Mouse (Mus musculus) cerebellum, adult 8-10 months (tissue): ENCODE measurements at regions not wholly inside any gene's neighbourhood (a gene's known extent, or its start where the extent isn't known, plus 50 kb on each side); places are given as distances from the start of the nearest gene placed in this dataset.
"Not testable (repeated sequence)": the region's sequence is repeated elsewhere in the genome, so short reads cannot be mapped to it uniquely, and the experiment has no call there.

Experiments
- DNase-seq: peaks from one replicate; pipeline ENCODE4 v3.0.0; 2022

DNA sequence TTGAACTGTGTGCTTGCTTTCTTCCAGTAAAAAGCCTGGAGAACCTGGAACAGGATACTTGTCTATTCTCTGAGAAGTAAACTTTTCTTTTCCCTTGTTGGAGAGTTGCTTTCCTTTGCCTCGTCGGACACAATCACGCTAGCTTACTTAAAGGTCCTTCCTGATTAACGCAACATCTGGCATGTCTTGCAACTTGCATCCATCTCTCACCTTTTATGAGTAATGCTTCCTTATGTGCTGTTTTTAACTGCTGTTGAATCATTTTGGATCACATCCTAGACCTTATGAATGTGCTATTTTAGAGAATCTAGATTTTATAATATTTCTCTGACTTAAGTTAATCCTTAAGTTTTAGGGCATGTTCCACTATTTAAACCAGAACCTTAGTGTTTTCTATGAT is 188.4 kb upstream of the Pcsk5 start:
- no peak for DNase-seq

DNA sequence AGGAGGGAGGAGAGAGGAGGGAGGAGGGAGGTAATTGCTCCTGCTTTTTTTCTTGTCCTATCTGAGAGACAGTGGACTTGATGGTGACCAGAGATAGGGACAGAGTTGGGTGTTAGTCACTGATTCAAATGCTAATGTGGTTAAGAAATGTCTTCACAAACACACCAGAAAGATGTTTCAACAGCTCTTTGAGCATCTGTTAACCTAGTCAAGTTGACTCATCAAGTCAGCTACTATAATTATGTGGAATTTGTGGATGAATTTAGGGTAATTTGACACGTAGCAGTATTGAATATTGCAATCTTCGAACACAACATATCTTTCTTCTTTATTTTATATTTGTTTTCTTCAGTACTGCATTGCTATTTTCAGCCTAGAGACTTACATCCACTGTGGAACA is 182.9 kb upstream of the Pcsk5 start:
- no peak for DNase-seq

DNA sequence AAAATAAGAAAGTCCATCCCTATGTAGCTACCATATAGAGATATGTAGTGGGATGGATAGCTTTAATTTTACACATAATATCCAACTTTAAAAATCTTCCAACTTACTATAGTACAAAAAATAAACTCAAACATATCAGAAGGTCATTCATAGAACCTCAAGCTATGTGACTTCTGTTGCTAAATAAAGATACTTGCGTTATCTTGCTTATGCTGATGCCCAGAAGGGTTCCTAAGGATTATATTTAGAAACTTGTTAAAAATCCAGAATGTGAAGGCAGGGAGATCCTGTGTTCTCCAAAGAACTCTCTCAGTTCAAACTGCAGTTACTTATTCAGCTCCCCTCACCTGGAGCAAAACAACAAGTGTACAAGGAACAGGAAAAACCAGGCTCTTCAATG is 177.9 kb upstream of the Pcsk5 start:
- DNase-seq, result no peak

DNA sequence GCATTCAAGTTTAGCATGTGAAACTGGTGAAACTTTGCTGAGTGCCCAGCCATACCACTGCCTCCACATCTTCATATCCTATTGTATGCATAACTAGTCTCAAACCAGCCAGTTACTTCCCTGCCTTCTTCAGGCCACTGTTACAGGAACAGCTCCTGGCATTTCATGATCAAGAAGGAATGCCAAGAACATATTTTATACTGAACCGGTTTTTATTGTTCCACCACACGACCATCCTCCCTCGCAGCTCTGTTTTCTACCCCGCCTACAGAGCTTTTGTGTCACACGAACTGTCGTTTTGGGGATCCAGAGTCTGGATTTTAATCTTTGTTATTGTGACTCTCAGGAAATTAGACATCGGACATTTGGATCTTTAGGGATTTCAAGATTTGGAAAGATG is 174.6 kb upstream of the Pcsk5 start:
- DNase-seq, result no peak

DNA sequence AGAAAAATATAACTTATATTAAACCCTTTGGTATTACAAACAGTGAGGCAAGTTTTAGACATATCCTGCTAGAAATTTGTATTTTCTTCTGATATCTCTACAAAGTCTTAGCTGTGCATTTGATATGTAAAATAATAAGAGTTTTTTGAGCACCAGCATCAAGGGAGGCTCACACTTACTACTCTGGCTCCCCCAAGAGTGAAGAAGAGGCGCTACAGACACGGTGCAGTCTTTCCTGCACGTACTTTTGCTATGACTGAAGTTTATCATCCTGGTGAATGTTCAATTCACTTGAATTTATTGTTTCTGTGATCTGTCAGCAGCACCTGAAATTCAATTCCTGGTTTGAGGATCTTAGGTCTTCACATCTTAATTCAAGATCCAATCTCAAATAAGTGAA is 160.1 kb upstream of the Pcsk5 start:
- no peak for DNase-seq

DNA sequence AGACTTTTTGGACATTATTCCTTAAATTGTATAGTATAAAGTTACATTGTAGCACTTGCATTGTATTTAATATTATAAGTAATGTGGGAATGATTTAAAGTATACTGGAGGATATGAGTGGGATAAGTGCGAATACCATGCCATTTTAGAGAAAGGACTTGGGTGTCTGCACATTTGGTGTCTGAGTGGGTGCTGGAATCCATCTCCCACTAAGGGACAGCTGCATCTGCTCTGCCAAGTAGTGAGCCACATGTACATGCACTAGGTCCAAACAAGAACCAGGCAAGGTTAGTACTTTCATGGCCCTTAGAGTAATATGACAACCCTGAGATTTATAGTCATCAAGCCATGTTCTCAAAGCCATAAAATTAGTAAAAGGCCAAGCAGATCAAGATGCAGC is 146.0 kb upstream of the Pcsk5 start:
- no peak for DNase-seq

DNA sequence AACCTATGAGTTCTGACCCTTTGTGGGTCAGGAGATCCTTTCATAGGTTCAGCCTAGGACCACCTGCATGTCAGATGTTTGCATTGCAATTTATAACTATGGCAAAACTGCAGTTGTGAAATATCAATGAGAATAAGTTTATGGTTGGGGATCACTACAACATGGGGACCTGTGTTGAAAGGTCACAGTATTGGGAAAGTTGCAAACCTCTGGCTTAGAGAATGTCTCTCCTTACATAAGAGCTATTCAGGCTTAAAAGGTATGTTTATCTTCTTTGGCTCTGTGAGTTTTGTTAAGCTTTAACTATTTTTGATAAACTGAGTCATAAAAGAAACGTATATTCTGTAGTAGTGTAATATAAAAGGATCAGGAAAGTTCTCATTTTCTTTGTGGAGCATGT is 128.1 kb upstream of the Pcsk5 start:
- DNase-seq, result no peak

DNA sequence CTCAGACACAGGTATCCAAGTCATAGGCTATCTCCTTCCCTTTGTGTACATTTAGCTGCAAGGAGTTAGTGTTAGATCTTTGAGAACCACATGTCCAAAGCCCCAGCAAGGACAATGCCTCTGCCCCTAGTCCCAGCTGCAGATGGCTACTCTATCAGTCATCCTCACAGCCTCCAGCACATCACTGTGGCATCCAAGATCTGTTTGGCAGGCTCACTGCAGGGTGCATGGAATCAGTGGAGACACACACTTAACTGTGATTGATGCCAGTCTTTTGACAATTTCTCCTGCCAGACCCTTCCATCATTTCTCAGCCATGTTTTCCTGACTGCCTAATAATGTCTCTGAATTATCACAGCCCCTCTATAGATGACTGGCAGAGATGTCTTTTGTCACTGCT is 121.0 kb upstream of the Pcsk5 start:
- no peak for DNase-seq

DNA sequence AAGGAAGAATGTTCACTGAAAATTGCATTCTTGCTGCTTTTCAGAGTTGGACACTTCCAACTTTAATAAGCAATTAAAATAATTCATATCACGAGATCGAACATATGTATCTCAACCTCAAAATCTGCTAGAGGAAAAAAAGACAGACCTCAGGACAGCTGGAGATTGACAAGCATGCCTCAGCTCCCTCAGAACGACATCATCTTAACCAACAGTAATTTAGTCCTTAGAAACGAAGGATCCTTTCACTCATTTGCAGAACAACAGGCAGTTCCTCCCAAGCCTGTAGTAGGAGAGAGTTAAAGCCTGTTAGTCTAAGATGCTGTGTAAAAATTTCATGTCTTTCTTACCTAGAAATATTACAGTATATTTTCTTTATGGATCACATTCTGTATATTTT is 95.2 kb upstream of the Pcsk5 start:
- DNase-seq, result no peak

DNA sequence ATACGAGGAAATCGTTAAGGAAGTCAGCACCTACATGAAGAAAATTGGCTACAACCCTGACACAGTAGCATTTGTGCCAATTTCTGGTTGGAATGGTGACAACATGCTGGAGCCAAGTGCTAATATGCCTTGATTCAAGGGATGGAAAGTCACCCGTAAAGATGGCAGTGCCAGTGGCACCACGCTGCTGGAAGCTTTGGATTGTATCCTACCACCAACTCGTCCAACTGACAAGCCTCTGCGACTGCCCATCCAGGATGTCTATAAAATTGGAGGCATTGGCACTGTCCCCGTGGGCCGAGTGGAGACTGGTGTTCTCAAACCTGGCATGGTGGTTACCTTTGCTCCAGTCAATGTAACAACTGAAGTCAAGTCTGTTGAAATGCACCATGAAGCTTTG is 89.7 kb upstream of the Pcsk5 start:
- not testable (repeated sequence) for DNase-seq

DNA sequence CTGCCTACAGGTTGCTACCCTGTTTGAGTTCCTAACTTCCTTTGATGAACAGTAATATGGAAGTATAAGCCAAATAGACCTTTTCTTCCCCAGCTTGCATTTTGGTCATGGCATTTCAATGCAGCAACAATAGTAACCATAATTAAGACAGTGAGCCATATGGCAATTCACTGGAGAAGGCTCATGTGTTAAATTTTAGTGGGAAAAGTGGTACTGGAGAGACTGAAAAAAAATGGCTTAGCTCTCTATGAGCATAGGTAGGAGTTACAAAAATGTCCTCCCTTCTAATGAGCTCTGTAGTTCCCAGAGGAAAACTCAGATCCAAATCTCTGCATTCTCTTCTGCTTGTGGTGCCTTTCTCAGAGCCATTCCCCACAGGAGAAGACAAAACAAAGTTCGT is 70.1 kb upstream of the Pcsk5 start:
- DNase-seq, result no peak

DNA sequence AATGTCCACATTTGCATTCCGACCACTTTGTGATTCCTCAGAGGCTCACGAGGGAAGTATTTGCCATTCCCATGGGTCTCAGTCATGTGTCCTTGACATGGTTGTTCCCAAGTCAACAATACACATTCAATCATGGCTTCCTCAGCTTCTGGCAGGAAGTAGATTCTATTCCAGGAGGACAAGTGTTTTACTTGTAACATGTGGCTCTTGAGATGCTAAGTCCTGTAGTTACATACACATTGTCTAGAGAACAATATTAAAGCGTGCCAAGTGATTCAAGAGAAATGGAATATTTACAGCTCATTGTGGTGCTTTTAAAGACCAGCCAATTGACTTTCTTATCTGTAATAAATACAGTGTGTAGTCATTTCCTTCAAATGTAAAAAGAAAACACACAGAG is 66.7 kb upstream of the Pcsk5 start:
- no peak for DNase-seq

DNA sequence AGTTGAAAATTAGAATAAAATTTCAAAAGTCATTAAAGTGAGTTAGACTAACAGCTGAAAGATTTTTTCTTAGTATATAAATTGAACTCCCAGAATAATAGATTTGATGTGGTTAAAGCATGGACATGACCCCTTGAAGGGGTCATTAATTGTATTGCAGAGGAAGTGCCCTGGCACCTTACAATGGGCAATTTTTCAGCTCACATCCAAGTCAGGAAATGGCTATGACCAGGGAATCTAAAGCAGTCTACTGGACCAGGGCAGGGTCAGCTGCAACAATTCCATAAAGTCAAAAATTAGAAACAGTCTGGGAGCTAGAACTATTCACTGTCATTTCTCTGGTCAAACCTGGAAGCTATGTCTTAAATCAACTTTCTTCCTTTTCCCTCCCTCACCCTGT is 55.2 kb upstream of the Pcsk5 start:
- DNase-seq, result no peak
